In genomic region chr2:130568921-130569320, GRCm38 (mm10) we compare ENCODE assay signal across 31 mouse cellular contexts. TPM values are rescaled to one million over a fixed set of nuclear protein-coding genes. Genes with fewer than 3 reads are reported as not detected.
DNase-seq lines count a peak whose midpoint lies in the region; ATAC-seq and TF ChIP-seq lines count a peak whose summit lies in the region.
"Had no signal": no experiment of that assay in that cellular context is flagged by ENCODE, and none has a peak within 500 bp of the region (broad histone marks: within the 10 kb centered on the region; RNA-seq: fewer than 3 reads in every experiment).

No protein-coding gene starts in this region.

- no peak for ATAC-seq in kidney, embryonic 15.5 days (replicated peaks; ENCODE audit: low FRiP score)
- ATAC-seq in kidney, embryonic 16.5 days (ENCODE audit: low FRiP score, low TSS enrichment): no peak
- peak; percentile 42; the same call in 1 of the 2 replicates for ATAC-seq in liver, postnatal 0 days
- no peak for ATAC-seq in liver, embryonic 12.5 days
- ATAC-seq: activated CD4-positive, CD25-positive, alpha-beta regulatory T cell, adult 4 months; forebrain, embryonic 13.5 days; forebrain, embryonic 16.5 days had no signal

- no peaks in the 10 kb centered on the region for H3K27me3 ChIP-seq in kidney, embryonic 15.5 days
- H3K27me3 ChIP-seq in kidney, embryonic 16.5 days (ENCODE audit: insufficient read depth, low read length): no peaks in the 10 kb centered on the region
- H3K27me3 ChIP-seq in liver, postnatal 0 days (ENCODE audit: insufficient read depth, low read length): no peaks in the 10 kb centered on the region
- H3K27me3 ChIP-seq in liver, embryonic 12.5 days (replicated peaks): peaks cover 16% of the 10 kb centered on the region
- H3K27me3 ChIP-seq: forebrain, embryonic 13.5 days had no signal

- no peak for TF ChIP-seq EP300 in liver, postnatal 0 days (IDR thresholded peaks at IDR 0.05; ENCODE audit: low read depth)

- no peak overlapping the region for H3K4me2 ChIP-seq in kidney, embryonic 15.5 days
- no peak overlapping the region for H3K4me2 ChIP-seq in kidney, embryonic 16.5 days (replicated peaks; ENCODE audit: low read depth, low read length)
- no peak overlapping the region for H3K4me2 ChIP-seq in liver, postnatal 0 days (ENCODE audit: low read depth, low read length)
- no peak overlapping the region for H3K4me2 ChIP-seq in liver, embryonic 12.5 days
- H3K4me2 ChIP-seq: forebrain, embryonic 13.5 days; heart, embryonic 13.5 days had no signal

- no peaks in the 10 kb centered on the region for H3K9me3 ChIP-seq in kidney, embryonic 15.5 days (replicated peaks)
- no peaks in the 10 kb centered on the region for H3K9me3 ChIP-seq in kidney, embryonic 16.5 days (ENCODE audit: low read length)
- H3K9me3 ChIP-seq in liver, postnatal 0 days (ENCODE audit: low read length): no peaks in the 10 kb centered on the region
- H3K9me3 ChIP-seq in liver, embryonic 12.5 days (replicated peaks): no peaks in the 10 kb centered on the region
- H3K9me3 ChIP-seq: forebrain, embryonic 10.5 days; forebrain, embryonic 13.5 days; heart, embryonic 10.5 days; heart, embryonic 13.5 days had no signal

- H3K27ac ChIP-seq in kidney, embryonic 15.5 days: no peak overlapping the region
- no peak overlapping the region for H3K27ac ChIP-seq in kidney, embryonic 16.5 days (ENCODE audit: low read length)
- H3K27ac ChIP-seq in liver, postnatal 0 days (ENCODE audit: low read depth): no peak overlapping the region
- H3K27ac ChIP-seq in liver, embryonic 12.5 days: no peak overlapping the region
- H3K27ac ChIP-seq: forebrain, embryonic 10.5 days; forebrain, embryonic 13.5 days; heart, adult 2 months; heart, embryonic 10.5 days; heart, embryonic 13.5 days had no signal

- 78% methylated on average over 4 of the region's 4 CpGs for WGBS in kidney, embryonic 15.5 days
- 80% methylated on average over 4 of the region's 4 CpGs for WGBS in kidney, embryonic 16.5 days
- WGBS in liver, postnatal 0 days (ENCODE audit: insufficient replicate concordance): 65% methylated on average over 4 of the region's 4 CpGs
- WGBS in liver, embryonic 12.5 days (ENCODE audit: insufficient replicate concordance): 85% methylated on average over 4 of the region's 4 CpGs

- H3K4me3 ChIP-seq in kidney, embryonic 15.5 days (replicated peaks): no peak overlapping the region
- H3K4me3 ChIP-seq in kidney, embryonic 16.5 days (ENCODE audit: low read length): no peak overlapping the region
- H3K4me3 ChIP-seq in liver, postnatal 0 days (ENCODE audit: low read depth, low read length): no peak overlapping the region
- no peak overlapping the region for H3K4me3 ChIP-seq in liver, embryonic 12.5 days
- H3K4me3 ChIP-seq: forebrain, embryonic 10.5 days; forebrain, embryonic 13.5 days; heart, adult 2 months; heart, embryonic 10.5 days; heart, embryonic 13.5 days had no signal

- peaks cover 11% of the 10 kb centered on the region for H3K4me1 ChIP-seq in kidney, embryonic 15.5 days
- H3K4me1 ChIP-seq in kidney, embryonic 16.5 days (ENCODE audit: insufficient read depth, low read length): peaks cover 10% of the 10 kb centered on the region
- H3K4me1 ChIP-seq in liver, postnatal 0 days (ENCODE audit: insufficient read depth): peaks cover 11% of the 10 kb centered on the region
- peaks cover 12% of the 10 kb centered on the region for H3K4me1 ChIP-seq in liver, embryonic 12.5 days

- peaks cover 25% of the 10 kb centered on the region for H3K36me3 ChIP-seq in kidney, embryonic 15.5 days
- H3K36me3 ChIP-seq in kidney, embryonic 16.5 days (ENCODE audit: insufficient read depth, low read length): peaks cover 13% of the 10 kb centered on the region; the same call in 1 of the 2 replicates
- H3K36me3 ChIP-seq in liver, postnatal 0 days (replicated peaks; ENCODE audit: insufficient read depth, low read length): peaks cover 7% of the 10 kb centered on the region
- H3K36me3 ChIP-seq in liver, embryonic 12.5 days: peaks cover 25% of the 10 kb centered on the region

- H3K9ac ChIP-seq in kidney, embryonic 15.5 days: no peak overlapping the region
- no peak overlapping the region for H3K9ac ChIP-seq in kidney, embryonic 16.5 days (replicated peaks; ENCODE audit: low read length)
- no peak overlapping the region for H3K9ac ChIP-seq in liver, postnatal 0 days (replicated peaks)
- no peak overlapping the region for H3K9ac ChIP-seq in liver, embryonic 12.5 days
- H3K9ac ChIP-seq: forebrain, embryonic 13.5 days; heart, embryonic 13.5 days had no signal

- DNase-seq in kidney, adult 11 months: peak; percentile 25
- peak; percentile 62 for DNase-seq in kidney, adult 9 months
- no peak for DNase-seq in liver, postnatal 0 days
- DNase-seq in layer of hippocampus, postnatal 25 days (ENCODE audit: extremely low spot score in 1 of 2, low spot score in 1 of 2): no peak
- DNase-seq: adrenal gland, postnatal 10 days; adrenal gland, postnatal 36 days; cerebellum, adult 18-20 months; cerebellum, adult 9-10 months; cerebellum, postnatal 14 days; gastrocnemius, postnatal 10 days; gastrocnemius, postnatal 36 days; heart, adult 2 months; heart, postnatal 14 days; heart, postnatal 4 days had no signal

- no peak for TF ChIP-seq CTCF in liver, postnatal 0 days (IDR thresholded peaks at IDR 0.05; ENCODE audit: low read depth)

RNA-seq across cellular contexts. Expression of gene Mrps26, which starts 5.4 kb away (rescaled TPM):
- 89.8 and 97.7 TPM in 2 replicates for polyA plus RNA-seq in kidney, embryonic 15.5 days (2015; fragmentation: Nextera tagmentation; extraction: Ambion mirVana)
- 98.5 and 104 TPM in 2 replicates for polyA plus RNA-seq in kidney, embryonic 16.5 days (2015; fragmentation: Nextera tagmentation; extraction: Ambion mirVana)
- 38.8 and 39.8 TPM in 2 replicates for polyA plus RNA-seq in liver, postnatal 0 days (2015; fragmentation: Nextera tagmentation; extraction: Ambion mirVana)
- polyA plus RNA-seq in liver, embryonic 12.5 days (2016; fragmentation: Nextera tagmentation; extraction: Ambion mirVana): 77.5 and 79.8 TPM in 2 replicates
- 10 to 100 TPM; 89.4 to 97.0 TPM for total RNA-seq in layer of hippocampus, postnatal 25 days (2021)

RNA-seq across cellular contexts. Expression of gene Oxt, which starts 7.1 kb away (rescaled TPM):
- not detected in 2 replicates for polyA plus RNA-seq in kidney, embryonic 15.5 days (2015; fragmentation: Nextera tagmentation; extraction: Ambion mirVana)
- polyA plus RNA-seq in kidney, embryonic 16.5 days (2015; fragmentation: Nextera tagmentation; extraction: Ambion mirVana): 0.32 TPM in 1 of 2 replicates, not detected in the other
- polyA plus RNA-seq in liver, postnatal 0 days (2015; fragmentation: Nextera tagmentation; extraction: Ambion mirVana): not detected in 2 replicates
- not detected in 2 replicates for polyA plus RNA-seq in liver, embryonic 12.5 days (2016; fragmentation: Nextera tagmentation; extraction: Ambion mirVana)
- not detected for total RNA-seq in layer of hippocampus, postnatal 25 days (2021)
- total RNA-seq: adrenal gland, adult 18-20 months; adrenal gland, postnatal 10 days; adrenal gland, postnatal 36 days; gastrocnemius, adult 18-20 months; gastrocnemius, postnatal 10 days; gastrocnemius, postnatal 36 days; granulocyte monocyte progenitor cell, adult 5-6 weeks; heart, adult 2 months; heart, postnatal 14 days; heart, postnatal 4 days had no signal
- polyA plus RNA-seq: activated CD4-positive, CD25-positive, alpha-beta regulatory T cell, adult 4 months; embryonic facial prominence, embryonic 11.5 days; embryonic facial prominence, embryonic 14.5 days; forebrain, embryonic 10.5 days; forebrain, embryonic 13.5 days; heart, adult 2 months; heart, embryonic 10.5 days; heart, embryonic 13.5 days; heart, embryonic 16.5 days; hindbrain, embryonic 11.5 days had no signal

RNA-seq across cellular contexts. Expression of gene Avp, which starts 13.4 kb away (rescaled TPM):
- polyA plus RNA-seq in kidney, embryonic 15.5 days (2015; fragmentation: Nextera tagmentation; extraction: Ambion mirVana): not detected in 2 replicates
- polyA plus RNA-seq in kidney, embryonic 16.5 days (2015; fragmentation: Nextera tagmentation; extraction: Ambion mirVana): not detected in 2 replicates
- not detected in 2 replicates for polyA plus RNA-seq in liver, postnatal 0 days (2015; fragmentation: Nextera tagmentation; extraction: Ambion mirVana)
- not detected in 2 replicates for polyA plus RNA-seq in liver, embryonic 12.5 days (2016; fragmentation: Nextera tagmentation; extraction: Ambion mirVana)
- 1 to 10 TPM; 1.5 to 2.1 TPM for total RNA-seq in layer of hippocampus, postnatal 25 days (2021)
- total RNA-seq: adrenal gland, adult 18-20 months; adrenal gland, postnatal 10 days; adrenal gland, postnatal 36 days; ES-E14; gastrocnemius, adult 18-20 months; gastrocnemius, postnatal 36 days; granulocyte monocyte progenitor cell, adult 5-6 weeks had no signal
- polyA plus RNA-seq: activated CD4-positive, CD25-positive, alpha-beta regulatory T cell, adult 4 months; embryonic facial prominence, embryonic 11.5 days; embryonic facial prominence, embryonic 14.5 days; forebrain, embryonic 10.5 days; heart, adult 2 months; heart, embryonic 13.5 days; heart, embryonic 16.5 days; hindbrain, embryonic 11.5 days had no signal

Comparison
In these comparisons a context has a peak if more than half of its experiments do, and no peak if none do; other contexts are left out.
1. DNase-seq: peak in kidney, adult 11 months (single experiment) and kidney, adult 9 months (single experiment); none in liver, postnatal 0 days (single experiment) and layer of hippocampus, postnatal 25 days (0 of 2).